Mouse (Mus musculus) T-helper 1 cell (primary cell): ENCODE measurements at regions not wholly inside any gene's neighbourhood (a gene's known extent, or its start where the extent isn't known, plus 50 kb on each side); places are given as distances from the start of the nearest gene placed in this dataset.
"Not testable (repeated sequence)": the region's sequence is repeated elsewhere in the genome, so short reads cannot be mapped to it uniquely, and the experiment has no call there.

Experiments
- in situ Hi-C: fragments of 300-600 bp; cut with MboI, MseI; formaldehyde crosslinking; loops from one replicate; pipeline ENCODE4 v1.15.1; 2025; ENCODE audit warnings: high pct_unique_total_duplicates

GRCm38 (mm10) chr12:10445738-10446137 lies 55.2 kb downstream of the Rdh14 start:
- in situ Hi-C loops, result loop anchor here (10.0 kb wide), 1 partner anchor 871 kb away; the partner anchor contains the start of gene Osr1

- in situ Hi-C loops, result no loop called here
Observed at GRCm38 (mm10) chr12:10457960-10458655, 67.5 kb downstream of the Rdh14 start.

- in situ Hi-C loops, result no loop called here
Observed at GRCm38 (mm10) chr12:10461796-10462195, 71.2 kb downstream of the Rdh14 start.

- in situ Hi-C loops, result no loop called here
Observed at GRCm38 (mm10) chr12:10462956-10463355, 72.4 kb downstream of the Rdh14 start.

GRCm38 (mm10) chr12:10473986-10474385 lies 83.4 kb downstream of the Rdh14 start:
- in situ Hi-C loops, result no loop called here

GRCm38 (mm10) chr12:10480781-10481180 lies 90.2 kb downstream of the Rdh14 start:
- in situ Hi-C loops, result no loop called here

GRCm38 (mm10) chr12:10482294-10483010 lies 91.9 kb downstream of the Rdh14 start:
- in situ Hi-C loops, result no loop called here

- in situ Hi-C loops, result no loop called here
Observed at GRCm38 (mm10) chr12:10506721-10507120, 116.1 kb downstream of the Rdh14 start.

GRCm38 (mm10) chr12:10513526-10513925 lies 123.0 kb downstream of the Rdh14 start:
- in situ Hi-C loops, result loop anchor here (10.0 kb wide), 1 partner anchor 1959 kb away; no protein-coding TSS in a partner anchor

- in situ Hi-C loops, result loop anchor here (10.0 kb wide), 1 partner anchor 1959 kb away; no protein-coding TSS in a partner anchor
Observed at GRCm38 (mm10) chr12:10514278-10514677, 123.7 kb downstream of the Rdh14 start.

- in situ Hi-C loops, result no loop called here
Observed at GRCm38 (mm10) chr12:10524509-10525286, 134.1 kb downstream of the Rdh14 start.

- in situ Hi-C loops, result no loop called here
Observed at GRCm38 (mm10) chr12:10525934-10526333, 135.4 kb downstream of the Rdh14 start.

- in situ Hi-C loops, result no loop called here
Observed at GRCm38 (mm10) chr12:10529077-10529476, 138.5 kb downstream of the Rdh14 start.

- in situ Hi-C loops, result no loop called here
Observed at GRCm38 (mm10) chr12:10530996-10531395, 140.4 kb downstream of the Rdh14 start.

GRCm38 (mm10) chr12:10533971-10534370 lies 143.4 kb downstream of the Rdh14 start:
- in situ Hi-C loops, result no loop called here

GRCm38 (mm10) chr12:10536239-10536638 lies 145.7 kb downstream of the Rdh14 start:
- in situ Hi-C loops, result no loop called here

GRCm38 (mm10) chr12:10537069-10537468 lies 146.5 kb downstream of the Rdh14 start:
- in situ Hi-C loops, result no loop called here

GRCm38 (mm10) chr12:10549481-10550201 lies 159.1 kb downstream of the Rdh14 start:
- in situ Hi-C loops, result no loop called here

- in situ Hi-C loops, result not testable (repeated sequence)
Observed at GRCm38 (mm10) chr12:10554701-10555100, 164.1 kb downstream of the Rdh14 start.

GRCm38 (mm10) chr12:10562966-10563365 lies 172.4 kb downstream of the Rdh14 start:
- in situ Hi-C loops, result no loop called here

- in situ Hi-C loops, result no loop called here
Observed at GRCm38 (mm10) chr12:10567881-10568280, 177.3 kb downstream of the Rdh14 start.
